Mouse (Mus musculus): ENCODE results near the gene Thbs1.
A peak's percentile ranks its signal among the peaks of the same experiment; 100 is the strongest.

Gene Thbs1

DNA sequence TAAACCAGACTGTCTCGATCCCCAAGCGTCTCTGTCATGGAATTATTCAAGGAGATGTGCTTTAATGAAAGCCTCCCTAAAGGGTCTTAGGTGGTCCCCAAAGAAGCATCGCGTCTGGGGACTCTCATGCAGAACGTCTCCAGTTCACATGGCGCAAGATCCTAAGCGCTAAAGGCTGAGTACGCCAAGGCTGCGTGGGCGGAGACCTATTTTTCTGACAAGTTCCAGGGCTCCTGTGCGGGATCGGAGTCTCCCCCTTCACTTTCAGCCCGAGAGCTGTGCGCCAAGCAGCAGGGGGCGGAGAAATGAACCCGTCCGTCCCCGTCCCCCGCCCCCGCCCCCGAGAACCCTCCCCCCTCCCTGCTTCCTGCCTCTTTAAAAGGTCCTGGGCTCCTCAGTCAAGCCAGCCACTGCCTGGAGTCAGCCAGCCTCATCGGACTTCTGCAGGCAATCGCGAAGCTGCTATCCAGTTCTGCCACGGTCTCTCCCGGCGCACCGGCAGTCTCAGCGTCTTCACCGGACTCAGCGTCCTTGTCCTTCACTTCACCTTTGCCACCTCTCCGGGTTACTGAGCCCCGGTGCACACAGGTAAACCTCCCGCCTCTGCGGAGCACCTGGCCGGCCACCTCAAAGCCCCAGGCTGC, at the start of gene Thbs1:
Gene Thbs1 (plus strand): TSS at position 389 of the 644 bp plus-strand sequence.
- peak; percentile 88 for DNase-seq

DNA sequence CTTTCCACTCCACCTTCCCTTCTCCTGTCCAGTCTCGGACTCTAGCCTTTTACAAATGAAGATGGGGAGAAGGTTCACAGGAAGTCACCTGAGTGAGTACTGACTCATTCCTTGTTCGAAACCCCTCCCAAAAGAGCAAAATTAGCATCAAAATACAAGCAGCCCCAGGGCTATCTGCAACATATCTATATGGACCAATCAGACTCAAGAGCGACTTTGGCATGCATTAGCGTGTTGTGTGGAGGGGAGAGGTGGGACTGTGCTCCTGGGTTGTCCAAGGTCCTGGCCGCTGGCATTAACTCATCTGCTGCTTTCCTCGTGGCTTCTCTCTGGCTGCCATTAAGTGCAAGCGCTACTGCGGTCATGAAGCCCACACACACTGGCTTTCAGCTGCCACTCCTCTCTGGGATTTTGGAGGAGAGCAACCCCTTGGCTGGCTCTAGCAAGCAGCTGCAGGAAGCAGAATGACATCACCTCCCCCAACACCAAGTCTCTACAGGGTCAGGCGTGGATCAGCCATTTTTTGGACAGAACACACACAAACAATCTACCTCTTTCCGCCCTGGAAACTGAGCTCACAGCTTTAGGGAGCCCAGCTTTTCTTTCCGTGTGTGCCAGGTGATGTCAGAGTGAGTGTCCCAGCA, 47.4 kb upstream of the Thbs1 start:
- DNase-seq, result no peak

DNA sequence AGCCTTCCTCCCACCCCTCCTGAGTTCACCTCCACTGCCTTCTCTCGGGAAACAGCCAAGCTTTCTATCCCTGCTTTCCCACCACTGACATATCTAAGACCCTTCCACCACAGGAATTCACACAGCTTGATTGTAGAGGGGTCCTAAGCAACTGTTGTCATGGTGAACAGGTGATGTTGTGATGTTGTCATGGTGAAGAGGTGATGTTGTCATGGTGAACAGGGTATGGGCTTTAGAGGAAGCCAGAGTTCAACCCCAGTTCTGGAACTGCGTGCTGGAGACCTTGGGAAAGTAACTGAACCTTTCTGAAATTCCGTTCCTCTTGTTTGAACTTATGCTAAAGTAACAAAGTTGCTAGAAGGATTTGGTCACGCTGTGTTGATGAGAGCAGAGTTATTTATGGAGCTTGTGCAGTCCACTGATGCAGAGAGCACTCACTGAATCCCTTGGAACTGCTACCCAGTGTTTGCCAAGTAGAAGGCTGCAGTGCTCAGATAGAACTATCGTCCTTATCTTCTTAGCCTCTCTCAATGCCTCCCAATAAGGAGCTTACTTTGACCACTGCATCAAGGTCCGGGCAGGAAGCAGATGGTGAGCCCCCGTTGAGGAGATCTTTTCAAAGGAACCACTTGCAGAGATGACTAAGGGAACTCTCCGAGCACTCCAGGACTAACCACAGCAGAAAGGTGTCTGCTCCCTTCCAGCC, 45.5 kb upstream of the Thbs1 start:
- DNase-seq, result no peak

DNA sequence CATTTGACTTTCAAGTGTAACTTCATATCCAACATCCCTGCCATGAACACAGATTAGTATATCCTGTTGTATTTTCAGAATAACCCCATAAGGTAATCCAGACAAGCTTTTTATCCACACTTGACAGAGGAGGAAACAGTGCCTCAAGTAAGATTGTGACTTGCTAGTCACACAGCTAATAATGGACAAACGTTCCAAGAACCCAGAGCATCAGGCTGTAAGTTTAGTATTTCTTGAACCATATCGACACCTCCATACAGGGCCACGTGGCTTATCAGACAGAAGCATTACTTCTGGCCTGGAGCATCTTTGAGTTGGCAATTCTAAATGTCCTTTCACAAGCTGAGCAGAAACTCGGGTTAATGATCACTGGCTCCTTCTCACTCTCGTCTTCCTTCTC, 41.7 kb upstream of the Thbs1 start:
- DNase-seq, result no peak

DNA sequence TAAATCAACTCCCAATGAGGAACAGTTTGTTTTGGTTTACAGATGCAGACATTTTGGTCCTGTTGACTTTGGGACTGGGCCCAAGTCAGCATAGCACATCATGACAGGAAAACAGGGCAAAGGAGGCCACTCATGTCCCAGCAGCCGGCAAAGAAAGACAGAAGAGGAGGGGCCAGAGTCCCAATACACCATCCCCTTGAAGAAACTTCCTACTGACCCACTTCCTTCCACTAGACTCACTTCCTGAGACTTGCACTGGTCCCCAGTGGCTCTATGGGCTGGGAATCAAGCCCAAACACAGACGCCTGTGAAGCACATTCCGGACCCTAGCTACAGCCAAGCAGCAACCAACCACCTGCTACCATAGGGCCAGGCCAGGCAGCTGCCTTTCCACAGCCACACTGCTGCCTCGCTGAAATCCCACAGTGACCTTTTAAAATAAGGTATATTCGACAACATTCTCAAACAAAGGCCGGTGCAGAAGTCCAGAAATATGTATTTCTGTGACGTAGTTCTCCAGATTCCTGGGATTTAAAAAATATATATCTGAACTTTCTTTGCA, 38.8 kb upstream of the Thbs1 start:
- DNase-seq, result no peak

DNA sequence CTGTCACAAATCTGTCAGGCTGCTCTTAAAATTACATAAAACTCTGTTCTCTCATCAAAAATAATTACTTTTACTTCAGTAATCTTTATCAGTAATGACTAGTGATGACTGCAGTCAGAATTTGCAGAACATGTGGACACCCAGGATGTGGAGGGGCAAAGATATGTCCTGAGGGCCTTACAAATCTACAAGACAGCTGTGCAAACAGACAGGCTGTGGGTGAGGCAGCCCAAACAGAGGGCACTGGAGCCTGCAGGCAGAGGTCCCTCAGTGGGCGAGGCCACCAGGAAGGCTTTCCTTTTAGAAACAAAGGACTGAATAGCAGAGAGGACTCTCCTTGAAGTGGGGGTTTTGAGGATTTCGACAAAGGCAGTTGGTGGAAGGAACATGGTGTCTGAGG, 37.6 kb upstream of the Thbs1 start:
- no peak for DNase-seq

DNA sequence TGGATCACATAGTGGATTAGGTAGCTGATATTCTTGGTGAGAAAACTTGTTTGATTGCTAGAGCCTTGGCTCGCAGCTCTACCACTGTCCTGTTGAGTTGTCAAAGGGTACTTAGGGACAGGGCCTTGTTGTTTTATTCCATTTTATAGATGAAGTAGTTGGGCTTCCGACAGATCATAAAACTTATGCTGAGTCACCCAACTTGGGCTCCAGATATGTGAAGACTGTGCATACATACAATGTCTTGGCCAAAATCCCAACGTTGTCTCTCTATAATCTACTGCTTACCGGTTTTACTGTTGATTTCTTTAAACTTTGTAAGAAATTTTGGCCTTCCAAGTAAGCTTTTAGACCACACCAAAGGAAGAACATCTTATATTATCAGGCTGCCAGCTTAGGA, 36.5 kb upstream of the Thbs1 start:
- no peak for DNase-seq

DNA sequence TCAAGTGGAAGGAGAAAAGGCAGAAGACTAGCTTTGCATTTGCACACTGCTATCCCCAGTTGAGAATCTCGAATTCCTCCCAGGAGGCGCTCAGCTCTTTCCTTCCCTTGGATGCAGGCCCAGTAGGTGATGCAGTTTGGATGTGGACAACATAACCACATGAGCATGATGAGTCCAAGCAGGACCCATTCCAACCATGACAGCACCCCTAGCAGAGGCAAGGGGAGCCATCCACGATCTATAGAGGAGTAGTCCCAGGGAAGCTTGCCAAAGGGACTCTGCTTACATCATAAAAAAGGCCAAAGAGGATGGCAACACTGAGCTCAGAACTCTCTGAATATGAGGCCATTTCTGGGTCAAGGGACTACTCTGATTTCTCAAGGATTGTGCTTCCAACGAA, 32.5 kb upstream of the Thbs1 start:
- no peak for DNase-seq

DNA sequence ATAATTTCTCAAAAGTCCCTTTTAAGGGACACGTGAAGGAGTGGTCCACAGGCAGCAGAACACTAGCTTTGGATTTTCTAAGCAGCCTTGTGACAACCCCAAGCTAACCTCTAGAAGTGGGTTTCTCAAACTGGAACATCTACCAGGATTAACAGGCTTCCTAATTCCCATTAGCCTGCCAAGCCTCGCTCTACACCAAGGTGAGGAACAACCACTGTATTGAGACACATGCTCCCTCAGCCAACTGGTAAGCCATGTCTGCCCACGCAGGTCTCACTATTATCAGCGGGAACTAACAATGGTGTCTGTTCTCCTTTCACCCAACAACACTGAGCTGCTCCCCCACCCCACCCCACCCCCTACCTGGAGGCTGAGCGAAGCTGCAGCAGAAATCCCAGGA, 30.1 kb upstream of the Thbs1 start:
- no peak for DNase-seq

DNA sequence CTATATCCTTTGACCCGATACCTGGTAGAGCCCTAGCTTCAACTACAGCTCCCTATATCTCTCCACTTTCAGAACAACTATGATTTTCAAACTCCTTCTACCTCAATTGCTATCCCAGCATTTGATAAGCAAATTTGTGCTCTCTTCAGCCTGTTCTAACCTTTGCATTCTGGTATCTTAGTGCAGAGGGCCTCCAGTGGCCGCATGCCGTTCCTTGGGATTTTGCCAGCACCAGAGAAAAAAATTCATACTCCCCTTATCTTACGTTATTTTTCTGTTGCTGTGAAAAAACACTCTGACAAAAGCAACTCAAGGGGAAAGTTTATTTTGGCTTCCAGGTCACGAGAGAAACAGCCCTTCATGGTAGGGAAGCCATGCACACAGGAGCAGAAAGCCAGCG, 28.0 kb upstream of the Thbs1 start:
- DNase-seq, result no peak

DNA sequence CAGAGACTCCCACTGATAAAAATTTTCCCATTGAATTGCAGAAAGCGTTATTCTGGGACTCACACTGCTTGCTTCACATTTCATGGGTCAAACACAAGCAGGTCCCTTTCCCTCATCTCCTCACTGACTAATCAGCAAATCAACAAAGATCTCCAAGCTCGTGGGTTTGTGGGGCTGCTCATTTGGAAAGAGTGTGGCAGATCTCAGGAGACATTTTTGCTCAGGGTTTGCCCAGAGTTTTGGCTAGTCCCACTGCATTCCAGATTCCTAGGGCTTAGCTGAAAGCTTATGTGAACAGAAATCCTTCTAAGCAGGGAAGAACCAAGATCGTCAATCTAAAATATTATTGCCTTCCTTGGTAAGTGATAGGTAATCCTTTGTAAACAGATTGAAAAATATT, 27.0 kb upstream of the Thbs1 start:
- no peak for DNase-seq

DNA sequence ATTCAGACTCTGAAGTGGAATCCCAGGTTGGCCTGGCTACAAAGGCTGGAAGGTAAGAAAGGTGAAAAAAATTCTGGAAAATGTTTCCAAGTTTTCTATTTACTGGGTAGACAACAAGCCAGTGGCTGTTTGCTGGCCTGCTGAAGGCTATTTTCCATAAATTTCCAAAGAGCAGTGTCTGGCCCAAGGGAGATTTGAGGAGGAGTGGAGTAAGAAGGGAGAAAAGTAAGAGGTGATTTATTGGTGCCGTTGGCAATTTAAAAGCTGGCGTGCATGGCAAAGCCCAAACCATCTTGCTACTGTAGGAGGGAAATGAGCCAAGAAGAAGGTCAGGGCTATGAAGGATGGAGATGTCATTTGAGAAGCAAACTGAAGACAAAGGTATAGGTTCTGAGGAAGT, 26.0 kb upstream of the Thbs1 start:
- no peak for DNase-seq

DNA sequence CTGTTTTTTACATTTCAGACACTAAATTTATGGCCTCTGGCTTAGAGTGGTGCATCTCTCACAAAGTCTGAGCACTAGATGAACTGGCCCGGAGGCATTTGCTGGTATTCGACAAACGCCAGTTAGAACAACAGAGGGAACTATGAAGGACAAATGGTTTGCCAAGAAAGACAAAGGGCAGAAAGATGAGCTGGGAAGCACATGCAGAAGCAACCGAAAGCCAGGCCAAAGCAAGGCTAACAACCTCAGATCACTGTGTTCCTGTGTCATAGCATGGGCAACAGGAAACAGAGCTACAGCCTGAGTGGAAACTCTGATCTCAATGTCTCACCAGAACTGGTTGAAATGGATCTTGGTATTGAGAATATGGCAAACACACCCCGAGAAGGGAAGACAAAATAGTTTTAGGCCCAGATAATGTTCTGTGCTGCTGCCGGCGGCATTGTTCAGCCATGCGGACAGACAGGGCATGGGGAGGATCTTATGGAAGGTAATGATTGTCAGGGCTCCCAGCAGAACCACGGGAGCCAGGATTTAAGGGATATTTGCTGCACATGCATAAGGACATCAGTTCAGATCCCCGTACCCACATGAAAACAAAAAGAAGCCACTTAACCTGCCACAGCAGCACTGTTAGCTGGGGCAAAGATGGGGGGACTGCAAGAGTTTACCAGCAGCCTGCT, 24.5 kb upstream of the Thbs1 start:
- no peak for DNase-seq

DNA sequence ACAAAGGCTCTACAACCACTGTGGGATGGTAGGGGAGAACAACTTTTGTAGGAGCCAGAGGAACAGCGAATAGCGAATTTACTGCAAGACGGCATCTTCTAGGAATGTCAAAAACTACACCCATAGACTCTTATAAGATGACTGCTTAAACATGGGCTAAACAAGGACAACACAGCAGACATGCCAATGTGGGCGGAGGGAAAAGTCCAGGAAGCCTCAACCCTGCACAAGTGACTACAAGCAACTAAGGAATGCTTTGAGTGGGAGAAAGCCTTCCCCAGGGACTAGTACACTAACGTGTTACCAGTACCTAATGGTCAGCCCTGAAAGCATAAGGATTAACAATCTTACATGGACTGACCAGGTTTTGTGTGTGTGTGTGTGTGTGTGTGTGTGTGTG, 20.4 kb upstream of the Thbs1 start:
- no peak for DNase-seq

DNA sequence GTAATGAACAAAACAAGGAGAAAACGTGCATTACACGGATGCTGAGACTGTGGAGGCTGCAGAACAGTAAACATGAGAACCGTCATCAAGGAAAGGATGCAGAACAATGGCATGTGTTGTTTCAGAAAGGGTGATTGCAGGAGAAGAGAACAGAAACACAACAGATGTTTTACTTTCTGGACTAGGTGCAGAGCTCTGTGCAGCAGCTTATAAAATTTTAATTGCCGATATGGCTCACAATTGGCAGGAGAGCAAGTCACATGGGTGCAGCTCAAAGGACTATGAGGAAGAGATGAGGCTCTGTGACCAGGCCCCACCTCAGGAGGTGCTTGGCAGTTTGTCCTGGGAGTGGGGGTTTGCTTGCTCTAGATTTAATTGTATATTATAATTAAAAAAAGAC, 12.6 kb upstream of the Thbs1 start:
- no peak for DNase-seq

DNA sequence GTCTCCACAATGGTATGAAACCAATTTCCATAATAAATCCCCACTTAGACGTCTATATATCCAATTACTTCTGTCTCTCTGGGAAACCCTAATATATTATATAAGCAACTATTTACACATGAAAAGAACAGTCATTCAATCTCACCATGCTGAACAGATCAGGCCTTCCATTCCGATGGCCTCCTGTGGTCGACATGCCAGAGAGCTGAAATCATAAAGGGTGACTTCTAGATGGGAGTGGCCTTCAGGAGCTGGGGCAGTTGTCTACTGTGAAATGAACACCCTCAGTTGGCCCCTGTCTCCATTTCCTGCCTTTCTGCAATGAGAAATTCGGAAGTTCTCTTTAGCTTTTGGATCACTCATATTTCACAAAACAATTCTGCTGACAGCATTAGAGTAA, 9.5 kb upstream of the Thbs1 start:
- no peak for DNase-seq

DNA sequence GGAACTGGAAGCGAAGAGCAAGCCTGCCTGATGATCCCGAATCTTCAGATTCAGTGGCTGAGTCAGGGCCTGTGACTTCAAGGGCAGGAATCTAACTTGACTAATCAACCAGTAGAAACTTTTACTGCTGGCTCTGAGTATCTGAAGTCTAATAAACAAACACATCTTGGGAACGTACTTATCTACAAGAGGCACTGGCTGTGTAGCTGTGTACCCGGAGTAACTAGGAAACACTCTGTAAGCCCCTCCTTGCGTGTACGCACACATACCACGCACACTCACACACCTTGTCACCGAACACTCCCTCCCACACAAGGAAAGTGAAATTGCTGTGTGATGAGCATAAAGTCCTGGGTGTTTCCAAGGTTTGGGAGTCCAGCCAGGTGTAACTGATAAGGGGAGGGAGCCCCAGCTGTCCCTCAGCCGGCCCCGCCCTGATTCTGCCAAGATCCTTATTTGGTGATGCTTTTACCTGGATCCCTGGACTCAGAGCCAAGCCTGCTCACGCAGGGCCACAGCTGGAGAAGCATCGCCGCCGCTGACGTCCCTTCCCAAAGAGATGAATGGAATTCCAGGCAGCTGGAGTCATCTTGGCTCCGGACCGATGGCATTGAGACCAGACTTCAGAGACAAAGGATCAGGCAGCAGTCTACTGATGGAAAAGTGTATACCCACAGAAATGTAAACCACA, 1.3 kb upstream of the Thbs1 start:
- peak; percentile 71 for DNase-seq

DNA sequence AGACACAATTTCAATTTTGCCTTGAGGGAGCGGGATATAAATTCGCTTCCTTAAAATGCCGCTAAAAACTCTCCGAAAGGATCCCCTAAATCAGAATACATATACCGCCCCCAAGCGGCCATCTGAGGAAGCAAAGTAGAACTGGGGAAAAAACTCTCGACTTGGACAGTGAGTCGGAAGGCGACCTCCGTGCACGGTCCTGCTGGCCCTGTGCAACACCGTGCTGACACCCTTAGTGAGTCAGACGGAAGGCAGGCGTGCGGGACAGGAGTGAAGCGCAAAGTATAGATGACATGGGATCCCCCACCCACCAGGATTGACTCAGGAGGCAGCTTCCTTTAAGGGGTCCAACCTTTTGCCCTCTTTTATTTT, 574 bp upstream of the Thbs1 start:
- peak; percentile 91 for DNase-seq

DNA sequence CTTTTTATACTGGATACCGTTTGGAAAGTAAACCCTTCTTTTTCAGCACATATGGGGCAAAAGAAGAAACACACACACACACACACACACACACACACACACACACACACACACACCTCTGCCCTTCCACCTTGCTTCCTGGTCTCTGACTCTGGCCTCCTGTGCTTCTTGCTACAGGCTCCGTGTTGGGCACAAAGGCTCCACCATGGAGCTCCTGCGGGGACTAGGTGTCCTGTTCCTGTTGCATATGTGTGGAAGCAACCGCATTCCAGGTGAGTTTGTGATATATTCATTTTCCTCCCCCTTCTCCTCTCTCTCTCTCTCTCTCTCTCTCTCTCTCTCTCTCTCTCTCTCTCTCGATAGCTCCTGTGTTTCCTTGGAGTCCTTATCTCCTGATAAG, 762 bp downstream of the Thbs1 start:
- DNase-seq, result no peak

DNA sequence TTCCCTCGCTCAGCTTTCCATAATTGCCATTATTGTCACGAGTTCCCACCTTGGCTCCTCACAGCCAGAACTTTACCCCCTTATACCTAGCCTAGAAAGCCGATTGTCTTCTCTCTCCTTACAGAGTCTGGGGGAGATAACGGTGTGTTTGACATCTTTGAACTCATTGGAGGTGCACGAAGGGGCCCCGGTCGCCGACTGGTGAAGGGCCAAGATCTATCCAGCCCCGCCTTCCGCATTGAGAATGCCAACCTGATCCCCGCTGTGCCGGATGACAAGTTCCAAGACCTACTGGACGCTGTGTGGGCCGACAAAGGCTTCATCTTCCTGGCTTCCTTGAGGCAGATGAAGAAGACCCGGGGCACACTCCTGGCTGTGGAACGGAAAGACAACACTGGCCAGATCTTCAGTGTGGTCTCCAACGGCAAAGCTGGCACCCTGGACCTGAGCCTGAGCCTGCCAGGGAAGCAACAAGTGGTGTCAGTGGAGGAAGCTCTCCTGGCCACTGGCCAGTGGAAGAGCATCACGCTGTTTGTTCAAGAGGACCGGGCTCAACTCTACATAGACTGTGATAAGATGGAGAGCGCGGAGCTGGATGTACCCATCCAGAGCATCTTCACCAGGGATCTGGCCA, 1.3 kb downstream of the Thbs1 start:
- no peak for DNase-seq

DNA sequence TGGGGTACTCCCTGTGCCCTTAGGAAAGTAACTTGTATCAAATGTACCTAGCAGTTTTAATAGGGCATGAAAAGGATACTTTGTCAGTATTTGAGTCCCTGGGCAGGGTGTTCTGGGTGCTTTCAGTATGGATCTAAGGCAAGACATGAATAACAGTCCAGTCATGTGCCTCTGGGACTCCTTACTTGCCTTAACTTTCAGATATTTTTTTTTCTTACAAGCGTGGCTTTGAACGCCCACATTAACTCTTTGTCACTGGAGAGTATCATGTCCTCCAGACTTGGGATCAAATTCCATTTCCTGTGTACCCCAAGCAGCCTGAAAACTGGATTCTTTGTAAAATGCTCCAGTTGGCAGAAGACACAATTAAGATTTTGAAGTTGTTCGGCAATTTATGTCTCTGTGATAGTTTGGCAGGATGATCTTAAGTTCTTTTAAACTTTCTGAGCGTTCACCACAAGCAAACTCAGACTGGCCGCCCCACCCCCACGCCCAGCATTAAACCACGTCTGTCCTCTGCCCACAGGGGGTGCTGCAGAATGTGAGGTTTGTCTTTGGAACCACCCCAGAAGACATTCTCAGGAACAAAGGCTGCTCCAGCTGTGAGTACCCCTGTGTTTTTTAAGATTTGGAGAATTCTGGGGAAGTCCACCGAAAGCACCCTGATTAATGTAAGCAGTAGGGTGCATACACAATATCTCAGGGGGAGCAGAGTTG, 2.3 kb downstream of the Thbs1 start:
- peak; percentile 67 for DNase-seq

DNA sequence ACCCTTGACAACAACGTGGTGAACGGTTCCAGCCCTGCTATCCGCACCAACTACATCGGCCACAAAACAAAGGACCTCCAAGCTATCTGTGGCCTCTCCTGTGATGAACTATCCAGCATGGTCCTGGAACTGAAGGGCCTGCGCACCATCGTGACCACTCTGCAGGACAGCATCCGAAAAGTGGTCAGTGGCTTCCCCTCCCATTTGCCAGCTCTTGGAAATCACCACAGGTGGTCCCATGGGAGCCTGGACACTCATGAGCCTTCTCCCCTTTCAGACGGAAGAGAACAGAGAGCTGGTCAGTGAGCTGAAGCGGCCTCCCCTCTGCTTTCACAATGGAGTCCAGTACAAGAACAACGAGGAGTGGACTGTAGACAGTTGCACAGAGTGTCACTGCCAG, 3.0 kb downstream of the Thbs1 start:
- no peak for DNase-seq

Measured in embryo, embryonic 11 days (tissue).